Mouse (Mus musculus) liver, postnatal 0 days (tissue): ENCODE measurements around the gene Gm45140. TPM values are rescaled to one million over a fixed set of nuclear protein-coding genes. Genes with fewer than 3 reads are reported as not detected.
"Not testable (repeated sequence)": the region's sequence is repeated elsewhere in the genome, so short reads cannot be mapped to it uniquely, and the experiment has no call there.

ENCODE experiments used
- ATAC-seq: fragments of 200-750 bp; cut with Nextera tagmentation; 2 replicates; pipeline ENCODE4 v1.8.0; 2017; ENCODE audit warnings: mild to moderate bottlenecking, moderate library complexity
- DNase-seq: peaks from one replicate; pipeline ENCODE4 v3.0.0-alpha.2; 2016
- H3K27ac ChIP-seq: fragments of 300-500 bp; sonication (generic); 2 replicates; pipeline ENCODE4 v1.5.1; 2014; ENCODE audit warnings: antibody characterized with exemption, moderate library complexity, mild to moderate bottlenecking, low read depth
- H3K27me3 ChIP-seq: fragments of 300-500 bp; sonication (generic); 2 replicates; pipeline ENCODE4 v1.6.1; 2014; ENCODE audit warnings: low read length, control low read depth, mixed read lengths; ENCODE audit not compliant: insufficient read depth
- H3K36me3 ChIP-seq: fragments of 300-500 bp; sonication (generic); replicated peaks from 2 replicates; pipeline ENCODE4 v1.6.1; 2014; ENCODE audit warnings: mild to moderate bottlenecking, control low read depth, low read length, moderate library complexity, mixed read lengths; ENCODE audit not compliant: insufficient read depth
- H3K4me1 ChIP-seq: fragments of 300-500 bp; sonication (generic); 2 replicates; pipeline ENCODE4 v1.6.1; 2014; ENCODE audit warnings: antibody characterized with exemption, mild to moderate bottlenecking, control low read depth; ENCODE audit not compliant: insufficient read depth
- H3K4me2 ChIP-seq: fragments of 300-500 bp; sonication (generic); 2 replicates; pipeline ENCODE4 v1.6.1; 2014; ENCODE audit warnings: low read depth, mild to moderate bottlenecking, low read length, moderate library complexity, mixed read lengths
- H3K4me3 ChIP-seq: fragments of 300-500 bp; sonication (generic); 2 replicates; pipeline ENCODE4 v1.5.1; 2014; ENCODE audit warnings: low read depth, low read length
- H3K9ac ChIP-seq: fragments of 300-500 bp; sonication (generic); replicated peaks from 2 replicates; pipeline ENCODE4 v1.6.1; 2014; ENCODE audit warnings: mild to moderate bottlenecking, moderate library complexity
- H3K9me3 ChIP-seq: fragments of 300-500 bp; sonication (generic); 2 replicates; pipeline ENCODE4 v1.6.1; 2016; ENCODE audit warnings: mild to moderate bottlenecking, control low read depth, low read length, mixed read lengths
- CTCF ChIP-seq: sonication (generic); IDR thresholded peaks from 2 replicates; pipeline ENCODE4 v1.5.1; 2016; ENCODE audit warnings: antibody characterized with exemption, low read depth
- EP300 ChIP-seq: IDR thresholded peaks from 2 replicates; pipeline ENCODE4 v1.6.1; 2016; ENCODE audit warnings: antibody characterized with exemption, low read depth, mild to moderate bottlenecking
- WGBS: fragments of 180-500 bp; shearing (Covaris S2); extraction: QIAGEN DNeasy Blood & Tissue Kit; methylation state at CpG from one replicate; pipeline ENCODE4 v1.1.7; 2014; ENCODE audit not compliant: insufficient replicate concordance; 5-methylcytosine and 5-hydroxymethylcytosine counted together
- polyA plus RNA-seq: library from polyadenylated mRNA; unstranded; fragments of >200 nt; fragmentation: Nextera tagmentation; extraction: Ambion mirVana; gene quantifications from 2 replicates; pipeline ENCODE4 v1.2.1, GENCODE M21; 2015

Gene Gm45140
- polyA plus RNA-seq, 1 experiment from 2014 or later = 2.8 TPM

GRCm38 (mm10) chr6:87774909-87775308 is 60.7 kb downstream of the Gm45140 start:
- no peaks in the 10 kb centered on the region for H3K27me3 ChIP-seq
- H3K36me3 ChIP-seq = no peaks in the 10 kb centered on the region
- peak; percentile 10 for DNase-seq
- peaks cover 24% of the 10 kb centered on the region for H3K4me1 ChIP-seq
- ATAC-seq = no peak
- no peaks in the 10 kb centered on the region for H3K9me3 ChIP-seq
- 74% methylated on average over 9 of the region's 9 CpGs for WGBS
- TF ChIP-seq EP300 = no peak
- no peak for TF ChIP-seq CTCF
- H3K27ac ChIP-seq = no peak overlapping the region
- no peak overlapping the region for H3K4me2 ChIP-seq
- no peak overlapping the region for H3K4me3 ChIP-seq
- H3K9ac ChIP-seq = no peak overlapping the region

DNA sequence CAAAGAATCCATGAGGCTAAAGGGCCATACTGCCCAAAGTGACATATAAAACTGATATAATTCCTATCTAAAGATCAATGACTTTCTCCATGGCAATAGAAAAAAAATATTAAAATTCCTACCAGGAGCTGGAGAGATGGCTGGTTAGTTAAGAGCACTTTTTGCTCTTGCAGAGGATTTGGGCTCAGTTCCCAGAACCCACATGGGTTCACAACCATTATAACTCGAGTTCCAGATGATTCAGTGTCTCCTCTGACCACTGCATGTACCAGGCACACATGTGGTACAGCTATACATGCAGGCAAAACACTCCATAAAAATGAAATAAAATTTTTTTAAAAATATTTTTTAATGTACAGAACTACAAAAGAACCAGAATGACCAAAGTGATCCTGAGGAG is 61.1 kb downstream of the Gm45140 start:
- no peaks in the 10 kb centered on the region for H3K27me3 ChIP-seq
- H3K9me3 ChIP-seq = no peaks in the 10 kb centered on the region
- no peak overlapping the region for H3K4me3 ChIP-seq
- H3K36me3 ChIP-seq = no peaks in the 10 kb centered on the region
- no peak overlapping the region for H3K9ac ChIP-seq
- H3K27ac ChIP-seq = no peak overlapping the region
- WGBS = 41% methylated on average over 1 of the region's 1 CpGs
- ATAC-seq (no peak), DNase-seq (no peak)
- no peak overlapping the region for H3K4me2 ChIP-seq
- TF ChIP-seq EP300 (no peak), CTCF (no peak)
- H3K4me1 ChIP-seq = peaks cover 24% of the 10 kb centered on the region

DNA sequence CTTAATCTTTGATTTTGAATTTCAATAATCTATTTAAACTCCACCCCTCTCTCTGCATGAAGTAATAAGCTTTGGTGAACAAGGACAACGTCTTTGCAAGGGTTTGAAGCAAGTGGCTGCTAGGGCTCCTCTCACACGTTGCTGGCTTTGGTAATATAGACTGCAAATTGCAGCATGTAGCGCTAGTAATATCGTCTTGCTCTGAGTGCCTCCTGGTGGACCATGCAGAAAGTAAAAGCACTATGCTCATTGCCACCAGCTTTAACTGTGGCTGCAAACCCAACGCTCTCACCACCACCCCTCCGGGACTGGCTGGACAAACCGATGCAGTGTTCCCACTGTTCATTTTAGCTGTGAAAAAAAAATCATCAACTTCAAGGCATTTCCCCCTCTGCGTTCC is 65.0 kb downstream of the Gm45140 start:
- Histone ChIP-seq H3K4me1 (no peaks in the 10 kb centered on the region), H3K27me3 (no peaks in the 10 kb centered on the region), H3K4me3 (no peak overlapping the region), H3K9me3 (no peaks in the 10 kb centered on the region), H3K36me3 (no peaks in the 10 kb centered on the region), H3K27ac (no peak overlapping the region), H3K4me2 (no peak overlapping the region), H3K9ac (no peak overlapping the region)
- ATAC-seq (peak; percentile 68), DNase-seq (peak; percentile 34)
- WGBS = 28% methylated on average over 8 of the region's 8 CpGs
- peak; percentile 74 for TF ChIP-seq CTCF
- TF ChIP-seq EP300 = no peak

- not testable (repeated sequence) for H3K9ac ChIP-seq, ATAC-seq, H3K27ac ChIP-seq, H3K27me3 ChIP-seq, H3K4me3 ChIP-seq, H3K4me2 ChIP-seq, H3K36me3 ChIP-seq, H3K9me3 ChIP-seq
- H3K4me1 ChIP-seq = peaks cover 13% of the 10 kb centered on the region; the same call in 1 of the 2 replicates
- peak; percentile 8 for DNase-seq
- 97% methylated on average over 2 of the region's 2 CpGs for WGBS
Observed at GRCm38 (mm10) chr6:87764296-87764695, 71.3 kb downstream of the Gm45140 start.

GRCm38 (mm10) chr6:87763376-87764280 is 72.0 kb downstream of the Gm45140 start:
- Histone ChIP-seq H3K9ac (no peak overlapping the region), H3K9me3 (no peaks in the 10 kb centered on the region), H3K4me1 (peaks cover 13% of the 10 kb centered on the region; the same call in 1 of the 2 replicates), H3K27me3 (no peaks in the 10 kb centered on the region), H3K4me3 (no peak overlapping the region), H3K4me2 (peak overlapping the region; percentile 29), H3K36me3 (no peaks in the 10 kb centered on the region), H3K27ac (peak overlapping the region; percentile 49)
- DNase-seq = peak; percentile 26
- WGBS = 58% methylated on average over 4 of the region's 4 CpGs
- peak; percentile 77 for ATAC-seq
- TF ChIP-seq EP300 (peak; percentile 95), CTCF (peak; percentile 86)

- ATAC-seq (no peak), DNase-seq (no peak)
- no peak overlapping the region for H3K27ac ChIP-seq
- no peaks in the 10 kb centered on the region for H3K36me3 ChIP-seq
- no peak overlapping the region for H3K9ac ChIP-seq
- H3K4me3 ChIP-seq = no peak overlapping the region
- TF ChIP-seq CTCF = no peak
- H3K4me2 ChIP-seq = no peak overlapping the region
- H3K27me3 ChIP-seq = no peaks in the 10 kb centered on the region
- H3K4me1 ChIP-seq = peaks cover 13% of the 10 kb centered on the region
- 80% methylated on average over 5 of the region's 5 CpGs for WGBS
- H3K9me3 ChIP-seq = no peaks in the 10 kb centered on the region
Observed at GRCm38 (mm10) chr6:87762161-87762560, 73.4 kb downstream of the Gm45140 start.
